Mouse (Mus musculus): ENCODE measurements at regions not wholly inside any gene's neighbourhood (a gene's known extent, or its start where the extent isn't known, plus 50 kb on each side); places are given as distances from the start of the nearest gene placed in this dataset.

- TF ChIP-seq POLR2A (IDR thresholded peaks at IDR 0.05; ENCODE audit: insufficient read depth, low read depth, low read length) (no peak), CTCF (IDR thresholded peaks at IDR 0.05) (no peak), EP300 (IDR thresholded peaks at IDR 0.05; ENCODE audit: insufficient read depth, low read depth, low read length) (no peak)
- H3K36me3 ChIP-seq (ENCODE audit: control insufficient read depth, insufficient read depth, low read length), result no peaks in the 10 kb centered on the region
- H3K9ac ChIP-seq (ENCODE audit: low read depth, low read length), result no peak overlapping the region
- no peaks in the 10 kb centered on the region for H3K4me1 ChIP-seq (ENCODE audit: control insufficient read depth, insufficient read depth, low read length)
- no peak for DNase-seq
- H3K27me3 ChIP-seq (ENCODE audit: control insufficient read depth, insufficient read depth, low read length), result no peaks in the 10 kb centered on the region
- no peaks in the 10 kb centered on the region for H3K79me2 ChIP-seq (replicated peaks; ENCODE audit: control insufficient read depth, insufficient read depth, low read length)
- WGBS, result 48% methylated on average over 4 of the region's 4 CpGs
- H3K27ac ChIP-seq, result no peak overlapping the region
- H3K4me3 ChIP-seq, result no peak overlapping the region
- intact Hi-C loops (cut with DNase I), result loop anchor here (10.0 kb wide), 1 partner anchor 690 kb away; no protein-coding TSS in a partner anchor
These were observed 71.8 kb downstream of the Scp2d1 start for GRCm38 (mm10) chr2:144895254-144895653.

- no peak overlapping the region for H3K27ac ChIP-seq
- DNase-seq, result no peak
- no peak overlapping the region for H3K4me3 ChIP-seq
- 53% methylated on average over 2 of the region's 2 CpGs for WGBS
- no peaks in the 10 kb centered on the region for H3K4me1 ChIP-seq (ENCODE audit: control insufficient read depth, insufficient read depth, low read length)
- H3K9ac ChIP-seq (ENCODE audit: low read depth, low read length), result no peak overlapping the region
- H3K27me3 ChIP-seq (ENCODE audit: control insufficient read depth, insufficient read depth, low read length), result no peaks in the 10 kb centered on the region
- no peaks in the 10 kb centered on the region for H3K36me3 ChIP-seq (ENCODE audit: control insufficient read depth, insufficient read depth, low read length)
- TF ChIP-seq CTCF (IDR thresholded peaks at IDR 0.05) (peak; percentile 45), POLR2A (IDR thresholded peaks at IDR 0.05; ENCODE audit: insufficient read depth, low read depth, low read length) (no peak)
- intact Hi-C loops (cut with DNase I), result loop anchor here (10.0 kb wide), 1 partner anchor 688 kb away; no protein-coding TSS in a partner anchor
- H3K79me2 ChIP-seq (replicated peaks; ENCODE audit: control insufficient read depth, insufficient read depth, low read length), result no peaks in the 10 kb centered on the region
These were observed 73.0 kb downstream of the Scp2d1 start for GRCm38 (mm10) chr2:144896430-144896829.

DNA sequence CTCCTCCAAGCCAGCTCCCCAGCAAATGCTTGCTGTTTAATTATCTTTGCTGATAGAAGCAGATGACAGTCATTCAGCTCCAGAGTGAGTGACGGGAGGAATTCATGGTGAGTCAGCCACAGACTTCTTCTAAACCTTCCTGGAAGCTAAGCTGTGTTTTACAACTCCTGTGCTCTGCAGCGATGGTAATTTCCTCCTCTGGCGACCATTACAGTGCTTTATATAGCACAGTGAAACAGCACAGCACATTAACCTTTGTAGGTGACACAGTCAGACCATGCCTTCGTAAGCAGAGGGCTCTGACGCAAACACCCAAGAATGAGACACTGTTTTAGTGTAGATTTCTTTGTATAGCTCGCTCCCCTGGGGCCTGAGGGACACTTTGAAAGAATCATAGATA lies 83.3 kb downstream of the Scp2d1 start:
- intact Hi-C loops (cut with DNase I), result no loop called here

GRCm38 (mm10) chr2:144945840-144946239 lies 122.4 kb downstream of the Scp2d1 start:
- H3K79me2 ChIP-seq (replicated peaks; ENCODE audit: control insufficient read depth, insufficient read depth, low read length), result no peaks in the 10 kb centered on the region
- no peak overlapping the region for H3K27ac ChIP-seq
- H3K27me3 ChIP-seq (ENCODE audit: control insufficient read depth, insufficient read depth, low read length), result no peaks in the 10 kb centered on the region
- no peak overlapping the region for H3K4me3 ChIP-seq
- H3K36me3 ChIP-seq (ENCODE audit: control insufficient read depth, insufficient read depth, low read length), result no peaks in the 10 kb centered on the region
- no peak for DNase-seq
- no peak for TF ChIP-seq POLR2A (IDR thresholded peaks at IDR 0.05; ENCODE audit: insufficient read depth, low read depth, low read length)
- TF ChIP-seq CTCF (IDR thresholded peaks at IDR 0.05), result no peak
- no peak for TF ChIP-seq EP300 (IDR thresholded peaks at IDR 0.05; ENCODE audit: insufficient read depth, low read depth, low read length)
- intact Hi-C loops (cut with DNase I), result no loop called here
- H3K4me1 ChIP-seq (ENCODE audit: control insufficient read depth, insufficient read depth, low read length), result no peaks in the 10 kb centered on the region
- no peak overlapping the region for H3K9ac ChIP-seq (ENCODE audit: low read depth, low read length)
- WGBS, result 72% methylated on average over 3 of the region's 3 CpGs

More for the DNA sequence above, 83.3 kb downstream of the Scp2d1 start:
- no peaks in the 10 kb centered on the region for H3K4me1 ChIP-seq (ENCODE audit: control insufficient read depth, insufficient read depth, low read length)
- H3K79me2 ChIP-seq (replicated peaks; ENCODE audit: control insufficient read depth, insufficient read depth, low read length), result no peaks in the 10 kb centered on the region
- WGBS, result 37% methylated on average over 6 of the region's 6 CpGs
- H3K36me3 ChIP-seq (ENCODE audit: control insufficient read depth, insufficient read depth, low read length), result no peaks in the 10 kb centered on the region
- no peak for DNase-seq
- no peak overlapping the region for H3K27ac ChIP-seq
- no peaks in the 10 kb centered on the region for H3K27me3 ChIP-seq (ENCODE audit: control insufficient read depth, insufficient read depth, low read length)
- TF ChIP-seq EP300 (IDR thresholded peaks at IDR 0.05; ENCODE audit: insufficient read depth, low read depth, low read length), result no peak
- no peak for TF ChIP-seq POLR2A (IDR thresholded peaks at IDR 0.05; ENCODE audit: insufficient read depth, low read depth, low read length)
- TF ChIP-seq CTCF (IDR thresholded peaks at IDR 0.05), result no peak
- H3K4me3 ChIP-seq, result no peak overlapping the region
- no peak overlapping the region for H3K9ac ChIP-seq (ENCODE audit: low read depth, low read length)

DNA sequence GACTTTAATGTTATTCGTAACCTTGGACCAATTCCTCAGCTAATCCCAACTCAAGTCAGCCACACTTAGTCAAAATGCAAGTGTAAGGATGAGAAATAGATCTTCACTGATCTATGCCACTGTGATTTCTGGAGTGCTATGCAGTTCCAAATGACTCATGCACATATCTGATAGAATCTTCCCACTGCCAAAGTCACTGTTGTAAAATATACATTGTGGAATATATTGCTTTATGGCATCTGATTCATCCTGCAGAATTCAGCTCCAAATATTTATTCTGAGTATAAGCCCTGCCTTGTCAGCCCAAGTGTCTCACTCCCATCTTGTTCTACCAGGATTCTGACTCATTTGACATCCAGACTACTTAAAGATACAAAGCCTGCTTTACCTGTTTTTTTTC lies 123.0 kb downstream of the Scp2d1 start:
- no peaks in the 10 kb centered on the region for H3K4me1 ChIP-seq (ENCODE audit: control insufficient read depth, insufficient read depth, low read length)
- no peaks in the 10 kb centered on the region for H3K36me3 ChIP-seq (ENCODE audit: control insufficient read depth, insufficient read depth, low read length)
- no peak overlapping the region for H3K27ac ChIP-seq
- no peak overlapping the region for H3K4me3 ChIP-seq
- 91% methylated on average over 1 of the region's 1 CpGs for WGBS
- no peaks in the 10 kb centered on the region for H3K79me2 ChIP-seq (replicated peaks; ENCODE audit: control insufficient read depth, insufficient read depth, low read length)
- TF ChIP-seq POLR2A (IDR thresholded peaks at IDR 0.05; ENCODE audit: insufficient read depth, low read depth, low read length) (no peak), EP300 (IDR thresholded peaks at IDR 0.05; ENCODE audit: insufficient read depth, low read depth, low read length) (no peak), CTCF (IDR thresholded peaks at IDR 0.05) (no peak)
- H3K9ac ChIP-seq (ENCODE audit: low read depth, low read length), result no peak overlapping the region
- no peaks in the 10 kb centered on the region for H3K27me3 ChIP-seq (ENCODE audit: control insufficient read depth, insufficient read depth, low read length)
- intact Hi-C loops (cut with DNase I), result no loop called here
- no peak for DNase-seq

GRCm38 (mm10) chr2:144949232-144949631 lies 125.8 kb downstream of the Scp2d1 start:
- DNase-seq, result no peak
- intact Hi-C loops (cut with DNase I), result no loop called here
- no peaks in the 10 kb centered on the region for H3K36me3 ChIP-seq (ENCODE audit: control insufficient read depth, insufficient read depth, low read length)

More at GRCm38 (mm10) chr2:144949232-144949631, 125.8 kb downstream of the Scp2d1 start:
- TF ChIP-seq POLR2A (IDR thresholded peaks at IDR 0.05; ENCODE audit: insufficient read depth, low read depth, low read length) (no peak), CTCF (IDR thresholded peaks at IDR 0.05) (no peak), EP300 (IDR thresholded peaks at IDR 0.05; ENCODE audit: insufficient read depth, low read depth, low read length) (no peak)
- H3K9ac ChIP-seq (ENCODE audit: low read depth, low read length), result no peak overlapping the region
- no peak overlapping the region for H3K27ac ChIP-seq
- H3K79me2 ChIP-seq (replicated peaks; ENCODE audit: control insufficient read depth, insufficient read depth, low read length), result no peaks in the 10 kb centered on the region
- 38% methylated on average over 2 of the region's 2 CpGs for WGBS
- no peak overlapping the region for H3K4me3 ChIP-seq
- no peaks in the 10 kb centered on the region for H3K27me3 ChIP-seq (ENCODE audit: control insufficient read depth, insufficient read depth, low read length)
- H3K4me1 ChIP-seq (ENCODE audit: control insufficient read depth, insufficient read depth, low read length), result no peaks in the 10 kb centered on the region
